Mouse (Mus musculus) liver, embryonic 11.5 days (tissue): ENCODE measurements around the gene Wwtr1. TPM values are rescaled to one million over a fixed set of nuclear protein-coding genes. Genes with fewer than 3 reads are reported as not detected.

Source experiments
- ATAC-seq: fragments of 200-750 bp; cut with Nextera tagmentation; replicated peaks from 2 replicates; pipeline ENCODE4 v1.8.0; 2017; ENCODE audit warnings: moderate number of reproducible peaks, mild to moderate bottlenecking, moderate TSS enrichment, moderate library complexity; ENCODE audit not compliant: low FRiP score
- DNase-seq: peaks from one replicate; pipeline ENCODE4 v3.0.0-alpha.2; 2017; ENCODE audit warnings: low spot score
- H3K27ac ChIP-seq: fragments of 300-500 bp; sonication (generic); 2 replicates; pipeline ENCODE4 v1.5.1; 2014; ENCODE audit warnings: mild to moderate bottlenecking, low read depth, low read length, control low read depth
- H3K27me3 ChIP-seq: fragments of 300-500 bp; sonication (generic); replicated peaks from 2 replicates; pipeline ENCODE4 v1.6.1; 2014; ENCODE audit warnings: low read length, mixed read lengths; ENCODE audit not compliant: control insufficient read depth, insufficient read depth
- H3K36me3 ChIP-seq: fragments of 300-500 bp; sonication (generic); 2 replicates; pipeline ENCODE4 v1.6.1; 2014; ENCODE audit warnings: mild to moderate bottlenecking, low read length, moderate library complexity, mixed read lengths; ENCODE audit not compliant: control insufficient read depth, insufficient read depth
- H3K4me1 ChIP-seq: fragments of 300-500 bp; sonication (generic); replicated peaks from 2 replicates; pipeline ENCODE4 v1.6.1; 2014; ENCODE audit warnings: low read length, mixed read lengths; ENCODE audit not compliant: control insufficient read depth, insufficient read depth
- H3K4me2 ChIP-seq: fragments of 300-500 bp; sonication (generic); 2 replicates; pipeline ENCODE4 v1.6.1; 2014; ENCODE audit warnings: mild to moderate bottlenecking, control low read depth, moderate library complexity
- H3K4me3 ChIP-seq: fragments of 300-500 bp; sonication (generic); 2 replicates; pipeline ENCODE4 v1.5.1; 2014; ENCODE audit warnings: low read depth, low read length, control low read depth
- H3K9ac ChIP-seq: fragments of 300-500 bp; sonication (generic); 2 replicates; pipeline ENCODE4 v1.6.1; 2014; ENCODE audit warnings: low read depth, low read length, control low read depth
- H3K9me3 ChIP-seq: fragments of 300-500 bp; sonication (generic); 2 replicates; pipeline ENCODE4 v1.6.1; 2016; ENCODE audit warnings: low read length, inconsistent platforms, mixed read lengths; ENCODE audit not compliant: control insufficient read depth
- WGBS: fragments of 180-500 bp; shearing (Covaris S2); extraction: QIAGEN DNeasy Blood & Tissue Kit; methylation state at CpG from one replicate; pipeline ENCODE4 v1.1.7; 2014; 5-methylcytosine and 5-hydroxymethylcytosine counted together
- polyA plus RNA-seq: library from polyadenylated mRNA; unstranded; fragments of >200 nt; fragmentation: Nextera tagmentation; extraction: Ambion mirVana; gene quantifications from 2 replicates; pipeline ENCODE4 v1.2.1, GENCODE M21; 2014

Gene Wwtr1
- 3.9 and 5.1 TPM in 2 replicates for polyA plus RNA-seq

- H3K4me2 ChIP-seq: peak within 1 kb of the TSS; percentile 91
- peak within 1 kb of the TSS; percentile 72 for H3K9ac ChIP-seq
- under 1% methylated on average over 36 of the region's 36 CpGs for WGBS
- H3K4me1 ChIP-seq: peaks cover 3% of the 10 kb centered on the region
- no peaks in the 10 kb centered on the region for H3K36me3 ChIP-seq
- ATAC-seq: peak; percentile 91
- peak within 1 kb of the TSS; percentile 60 for H3K27ac ChIP-seq
- DNase-seq: peak; percentile 87
- peak within 1 kb of the TSS; percentile 75 for H3K4me3 ChIP-seq
- H3K27me3 ChIP-seq: peaks cover 3% of the 10 kb centered on the region; the same call in 1 of the 2 replicates
- no peaks in the 10 kb centered on the region for H3K9me3 ChIP-seq
These were observed at the start of gene Wwtr1 for GRCm38 (mm10) chr3:57575660-57576055. Wwtr1 (minus strand) TSS chr3:57575910.

- H3K4me1 ChIP-seq: no peaks in the 10 kb centered on the region
- no peak for DNase-seq
- no peaks in the 10 kb centered on the region for H3K36me3 ChIP-seq
- no peaks in the 10 kb centered on the region for H3K27me3 ChIP-seq
- H3K4me3 ChIP-seq: no peak overlapping the region
- H3K9me3 ChIP-seq: no peaks in the 10 kb centered on the region
- H3K27ac ChIP-seq: no peak overlapping the region
- no peak for ATAC-seq
- no peak overlapping the region for H3K9ac ChIP-seq
- no peak overlapping the region for H3K4me2 ChIP-seq
- WGBS: 72% methylated on average over 4 of the region's 4 CpGs
These were observed 44.0 kb upstream of the Wwtr1 start for GRCm38 (mm10) chr3:57619718-57620117.

GRCm38 (mm10) chr3:57615652-57616051, 39.9 kb upstream of the Wwtr1 start:
- WGBS: 86% methylated on average over 4 of the region's 4 CpGs
- Histone ChIP-seq H3K9ac (no peak overlapping the region), H3K4me2 (no peak overlapping the region), H3K9me3 (no peaks in the 10 kb centered on the region), H3K27me3 (no peaks in the 10 kb centered on the region), H3K4me3 (no peak overlapping the region), H3K36me3 (no peaks in the 10 kb centered on the region), H3K4me1 (no peaks in the 10 kb centered on the region), H3K27ac (no peak overlapping the region)
- ATAC-seq: no peak
- no peak for DNase-seq

GRCm38 (mm10) chr3:57612430-57612997, 36.8 kb upstream of the Wwtr1 start:
- no peak overlapping the region for H3K4me3 ChIP-seq
- DNase-seq: no peak
- H3K9ac ChIP-seq: no peak overlapping the region
- H3K27me3 ChIP-seq: no peaks in the 10 kb centered on the region
- ATAC-seq: no peak
- H3K27ac ChIP-seq: no peak overlapping the region
- H3K4me1 ChIP-seq: no peaks in the 10 kb centered on the region
- H3K36me3 ChIP-seq: no peaks in the 10 kb centered on the region
- H3K4me2 ChIP-seq: no peak overlapping the region
- 69% methylated on average over 3 of the region's 3 CpGs for WGBS
- H3K9me3 ChIP-seq: no peaks in the 10 kb centered on the region

- ATAC-seq (no peak), DNase-seq (no peak)
- Histone ChIP-seq H3K27ac (no peak overlapping the region), H3K4me3 (no peak overlapping the region), H3K9me3 (no peaks in the 10 kb centered on the region), H3K4me1 (no peaks in the 10 kb centered on the region), H3K4me2 (no peak overlapping the region), H3K36me3 (no peaks in the 10 kb centered on the region), H3K27me3 (no peaks in the 10 kb centered on the region), H3K9ac (no peak overlapping the region)
- whole genome bisulfite sequencing: 33% methylated on average over 7 of the region's 7 CpGs
These were observed 36.1 kb upstream of the Wwtr1 start for GRCm38 (mm10) chr3:57611776-57612175.

GRCm38 (mm10) chr3:57604618-57605015, 28.9 kb upstream of the Wwtr1 start:
- DNase-seq (no peak), ATAC-seq (no peak)
- H3K9me3 ChIP-seq: no peaks in the 10 kb centered on the region
- no peak overlapping the region for H3K27ac ChIP-seq
- H3K9ac ChIP-seq: no peak overlapping the region
- H3K4me3 ChIP-seq: no peak overlapping the region
- WGBS: 51% methylated on average over 1 of the region's 1 CpGs
- no peaks in the 10 kb centered on the region for H3K4me1 ChIP-seq
- no peak overlapping the region for H3K4me2 ChIP-seq
- no peaks in the 10 kb centered on the region for H3K27me3 ChIP-seq
- no peaks in the 10 kb centered on the region for H3K36me3 ChIP-seq

DNA sequence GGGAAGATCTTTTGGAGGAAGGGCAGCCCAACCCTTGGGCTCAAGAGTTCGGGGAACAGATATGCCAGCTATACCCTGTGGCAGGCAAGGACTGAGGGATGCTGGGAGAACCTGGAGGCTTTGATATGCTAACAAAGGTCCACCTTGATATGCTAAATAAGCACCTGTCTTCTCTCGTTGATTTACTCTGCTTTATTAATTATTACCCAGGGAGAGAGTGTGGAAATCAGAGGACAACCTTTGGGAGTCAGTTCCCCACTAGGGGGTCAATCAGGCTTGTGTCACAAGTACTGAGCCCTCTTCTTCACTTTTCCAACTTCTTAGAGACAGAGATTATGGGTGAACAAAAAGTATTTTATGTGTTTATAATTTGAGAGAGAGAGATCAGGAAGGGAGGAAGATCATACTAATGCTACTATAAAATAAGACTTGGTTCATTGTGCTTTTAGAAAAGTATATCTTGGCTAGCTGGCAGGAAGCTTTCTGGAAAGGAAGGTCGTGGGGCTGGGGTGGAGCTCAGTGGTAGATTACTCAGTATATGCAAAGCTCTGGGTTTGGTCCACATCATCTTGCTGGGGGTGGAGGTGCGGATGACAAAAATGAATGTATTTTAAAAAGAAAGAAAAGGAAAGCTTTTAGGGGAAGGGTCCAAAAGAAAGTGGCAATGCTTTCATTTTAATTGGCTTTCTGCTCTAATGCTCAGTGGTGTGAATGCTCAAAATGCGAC, 28.3 kb upstream of the Wwtr1 start:
- no peak overlapping the region for H3K4me3 ChIP-seq
- no peaks in the 10 kb centered on the region for H3K4me1 ChIP-seq
- no peaks in the 10 kb centered on the region for H3K27me3 ChIP-seq
- H3K9me3 ChIP-seq: no peaks in the 10 kb centered on the region
- H3K36me3 ChIP-seq: no peaks in the 10 kb centered on the region
- no peak overlapping the region for H3K27ac ChIP-seq
- H3K9ac ChIP-seq: no peak overlapping the region
- ATAC-seq (no peak), DNase-seq (no peak)
- 64% methylated on average over 5 of the region's 5 CpGs for WGBS
- H3K4me2 ChIP-seq: no peak overlapping the region

GRCm38 (mm10) chr3:57602610-57603009, 26.9 kb upstream of the Wwtr1 start:
- Histone ChIP-seq H3K4me2 (no peak overlapping the region), H3K4me3 (no peak overlapping the region), H3K9me3 (no peaks in the 10 kb centered on the region), H3K36me3 (no peaks in the 10 kb centered on the region), H3K27me3 (no peaks in the 10 kb centered on the region), H3K27ac (no peak overlapping the region), H3K4me1 (no peaks in the 10 kb centered on the region), H3K9ac (no peak overlapping the region)
- ATAC-seq: no peak
- DNase-seq: no peak
- 85% methylated on average over 4 of the region's 4 CpGs for WGBS

- 58% methylated on average over 7 of the region's 7 CpGs for WGBS
- H3K27ac ChIP-seq: no peak overlapping the region
- DNase-seq: no peak
These were observed 20.9 kb upstream of the Wwtr1 start for GRCm38 (mm10) chr3:57596566-57596965.

More at GRCm38 (mm10) chr3:57596566-57596965, 20.9 kb upstream of the Wwtr1 start:
- H3K4me1 ChIP-seq: no peaks in the 10 kb centered on the region
- no peaks in the 10 kb centered on the region for H3K36me3 ChIP-seq
- no peaks in the 10 kb centered on the region for H3K9me3 ChIP-seq
- no peak overlapping the region for H3K4me3 ChIP-seq
- H3K4me2 ChIP-seq: no peak overlapping the region
- no peak overlapping the region for H3K9ac ChIP-seq
- ATAC-seq: no peak
- H3K27me3 ChIP-seq: no peaks in the 10 kb centered on the region
